Mouse (Mus musculus): ENCODE data around the gene Vwc2l.

Vwc2l gene

DNA sequence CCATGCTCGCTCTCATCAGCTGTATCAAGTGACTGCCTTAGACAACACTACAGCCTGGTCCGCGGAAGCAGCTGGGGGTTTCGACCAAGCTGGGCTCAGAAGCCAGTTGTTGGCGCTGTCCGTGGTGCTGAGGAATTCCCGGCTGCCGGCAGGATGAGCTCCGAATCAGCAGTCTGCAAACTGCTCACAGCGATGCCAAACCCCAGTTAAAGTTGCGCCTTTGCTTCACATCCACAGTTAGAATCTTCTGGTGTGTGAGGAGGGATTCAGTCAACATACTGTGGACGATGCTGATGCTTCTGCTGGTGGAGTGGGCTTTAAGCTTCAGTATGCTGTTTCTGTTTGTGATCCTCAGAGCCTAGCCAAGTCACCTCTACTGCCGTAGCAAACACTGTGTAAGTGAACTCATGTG, at the start of gene Vwc2l:
Gene Vwc2l, plus strand, starts transcription at position 61 of the 412 bp plus-strand sequence.
- DNase-seq (ENCODE audit: low spot score), result peak; percentile 7

DNA sequence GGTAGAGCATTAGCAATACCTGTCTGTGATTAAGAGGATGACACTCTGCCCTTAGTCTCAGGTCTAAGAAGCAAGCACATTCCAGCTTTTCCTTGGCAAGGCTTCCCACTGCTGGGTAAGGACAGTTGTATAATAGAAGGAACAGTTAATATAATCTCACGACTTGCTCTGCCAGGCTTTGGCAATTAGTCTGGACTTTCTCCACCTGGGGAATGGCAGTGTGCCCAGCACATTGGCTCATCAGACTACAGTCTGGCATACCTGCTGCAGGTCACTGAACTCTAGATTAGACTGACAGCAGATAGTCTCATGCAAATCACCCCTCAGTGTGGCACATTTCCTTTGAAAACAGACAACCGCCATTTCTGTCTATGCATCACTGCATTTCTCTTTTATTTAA, 33.0 kb upstream of the Vwc2l start:
- DNase-seq (ENCODE audit: low spot score), result no peak

DNA sequence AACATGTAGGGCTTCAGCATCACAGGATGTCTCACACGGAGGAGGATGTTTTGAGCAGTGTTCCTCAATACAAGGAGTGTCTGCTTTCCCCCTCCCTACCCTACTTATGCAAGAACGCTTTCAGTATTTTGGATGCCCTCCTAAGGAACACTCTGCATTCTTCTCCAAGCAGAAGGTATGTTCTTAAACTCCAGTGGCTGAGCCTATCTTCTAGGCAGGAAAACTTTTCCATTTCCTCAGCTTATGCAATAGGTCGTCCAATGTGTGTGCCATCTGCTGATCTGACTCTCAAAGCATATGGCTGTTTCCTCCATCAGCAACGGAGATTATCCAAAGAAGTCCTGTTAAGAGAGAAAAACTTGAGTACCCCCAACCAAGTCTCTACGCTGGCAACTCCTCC, 25.2 kb upstream of the Vwc2l start:
- DNase-seq (ENCODE audit: low spot score), result no peak

DNA sequence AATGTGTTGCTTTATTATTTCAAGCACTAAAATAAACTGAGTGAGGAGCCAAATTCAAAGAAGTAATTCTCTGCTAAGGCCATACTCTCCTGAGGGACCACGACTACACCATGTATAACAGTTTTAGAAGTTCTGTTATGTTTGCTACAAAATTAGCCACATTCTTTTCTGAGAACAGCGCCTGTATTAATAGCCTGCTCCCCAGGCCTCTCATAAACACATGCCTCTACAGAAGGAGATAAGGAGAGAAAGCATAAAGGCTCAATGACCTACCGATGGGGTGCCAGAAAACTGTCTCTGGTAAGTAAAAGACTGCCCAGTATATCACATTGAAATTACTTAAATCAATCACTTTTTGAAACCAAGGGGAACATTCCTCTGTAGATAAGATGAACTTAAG, 21.6 kb upstream of the Vwc2l start:
- DNase-seq (ENCODE audit: low spot score), result no peak

DNA sequence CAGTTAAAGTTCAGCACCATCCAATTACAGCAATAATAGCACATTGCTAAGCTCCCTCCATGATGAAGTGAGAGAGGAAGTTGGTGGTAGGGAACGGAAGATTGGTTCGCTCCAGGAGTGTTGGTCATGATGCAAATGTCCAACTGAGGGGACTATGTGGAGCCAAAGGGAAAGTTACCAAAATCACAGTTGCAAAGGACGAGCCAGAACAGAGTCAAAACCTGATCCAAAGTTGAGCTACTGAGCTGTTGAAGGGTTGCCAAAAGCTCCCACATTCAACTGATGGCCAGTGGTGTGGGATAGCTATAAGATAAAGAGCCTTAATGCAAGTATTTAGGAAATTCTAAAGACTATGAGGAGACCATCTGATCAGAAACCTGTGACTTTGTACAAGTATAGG, 19.7 kb upstream of the Vwc2l start:
- DNase-seq (ENCODE audit: low spot score), result no peak

DNA sequence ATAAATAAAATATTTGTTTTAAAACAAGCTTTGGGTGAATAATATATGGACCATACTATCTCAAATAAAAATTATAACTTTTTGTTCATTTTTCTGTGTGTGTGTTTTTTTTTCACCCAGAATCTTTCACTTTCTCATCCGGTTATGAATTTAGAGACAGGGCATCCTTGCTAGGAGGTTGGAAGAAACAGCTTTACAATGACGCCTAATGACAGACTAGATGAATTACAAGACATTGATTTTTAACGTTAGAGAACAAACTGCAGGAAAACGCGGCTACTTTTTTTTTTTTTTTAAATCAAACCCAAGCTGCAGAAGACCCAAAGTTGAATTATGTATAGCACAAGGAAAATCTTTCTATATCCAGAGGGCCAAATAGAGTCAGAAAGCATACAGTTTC, 470 bp upstream of the Vwc2l start:
- DNase-seq (ENCODE audit: low spot score), result no peak

DNA sequence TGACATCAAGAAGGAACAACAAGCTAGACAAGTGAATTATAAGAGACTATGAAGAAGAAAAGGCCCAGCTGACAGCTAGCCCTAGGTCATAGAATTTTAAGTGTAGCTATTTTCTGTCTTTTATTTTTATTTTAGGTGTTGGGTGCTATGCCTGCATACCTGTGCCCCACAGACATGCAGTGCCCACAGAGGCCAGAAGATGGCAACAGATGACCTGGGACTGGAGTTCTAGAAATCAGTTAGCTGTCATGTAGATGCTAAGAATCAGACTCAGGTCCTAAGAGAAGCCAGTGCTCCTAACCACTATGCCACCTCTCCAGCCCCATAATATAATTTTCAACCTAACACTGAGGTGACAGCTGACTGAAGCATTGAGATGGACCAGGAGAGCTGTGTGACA, 61.6 kb downstream of the Vwc2l start:
- no peak for DNase-seq (ENCODE audit: low spot score)

DNA sequence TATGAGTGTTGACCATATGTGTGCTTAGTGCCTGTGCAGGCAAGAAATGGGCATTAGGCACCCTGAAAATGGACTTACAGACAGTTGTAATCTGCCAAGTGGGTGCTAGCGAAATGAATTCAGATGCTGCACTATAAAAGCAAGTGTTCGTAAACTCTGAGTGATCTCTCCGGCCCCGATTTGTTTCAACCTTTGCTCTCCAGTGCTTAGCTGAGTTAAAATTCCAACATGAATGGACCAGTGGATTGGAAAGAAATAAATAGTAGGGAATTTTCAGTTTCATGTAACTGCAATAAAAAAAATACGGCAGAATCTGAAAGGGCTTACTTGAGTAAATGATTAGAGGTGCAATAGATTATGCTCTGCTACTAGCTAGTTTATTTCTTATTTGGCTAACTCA, 66.1 kb downstream of the Vwc2l start:
- DNase-seq (ENCODE audit: low spot score), result no peak

DNA sequence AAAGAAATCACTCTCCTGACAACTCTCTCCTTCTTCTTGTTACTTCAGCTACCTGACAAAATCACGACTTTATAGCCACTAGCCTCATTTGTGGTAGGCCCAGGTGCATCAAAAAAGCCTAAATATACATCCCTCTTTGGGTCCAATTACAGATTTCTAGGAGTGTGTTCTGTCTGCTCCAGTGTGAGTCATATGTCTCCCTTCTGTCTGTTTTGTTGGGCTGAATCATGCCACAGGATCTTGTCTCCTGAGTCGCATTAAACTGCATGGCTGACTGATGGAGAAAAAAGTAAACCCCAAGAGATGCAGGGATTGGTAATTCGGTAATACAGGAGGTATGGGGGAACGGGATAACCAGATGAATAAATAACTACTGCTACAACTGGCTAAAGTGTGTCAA, 69.6 kb downstream of the Vwc2l start:
- DNase-seq (ENCODE audit: low spot score), result no peak

DNA sequence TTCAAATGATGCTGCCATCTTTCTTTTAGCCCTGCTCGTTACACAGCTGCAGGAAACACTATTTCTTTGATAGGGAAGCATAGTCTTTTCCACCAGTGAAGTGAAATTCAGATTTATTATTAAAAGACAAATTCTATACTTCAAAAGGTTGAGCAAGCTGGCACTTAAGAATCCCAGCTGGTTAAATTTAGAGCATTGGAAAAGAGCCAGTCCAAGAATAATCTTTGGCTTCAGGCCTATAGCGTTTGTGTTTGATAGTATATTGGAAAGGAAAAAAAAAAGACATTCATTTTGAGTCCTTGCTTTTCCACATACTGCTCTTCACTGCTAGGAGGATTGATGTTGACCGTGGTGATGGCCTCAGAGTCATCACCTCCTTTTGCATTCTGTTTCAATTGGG, 77.9 kb downstream of the Vwc2l start:
- DNase-seq (ENCODE audit: low spot score), result no peak

DNA sequence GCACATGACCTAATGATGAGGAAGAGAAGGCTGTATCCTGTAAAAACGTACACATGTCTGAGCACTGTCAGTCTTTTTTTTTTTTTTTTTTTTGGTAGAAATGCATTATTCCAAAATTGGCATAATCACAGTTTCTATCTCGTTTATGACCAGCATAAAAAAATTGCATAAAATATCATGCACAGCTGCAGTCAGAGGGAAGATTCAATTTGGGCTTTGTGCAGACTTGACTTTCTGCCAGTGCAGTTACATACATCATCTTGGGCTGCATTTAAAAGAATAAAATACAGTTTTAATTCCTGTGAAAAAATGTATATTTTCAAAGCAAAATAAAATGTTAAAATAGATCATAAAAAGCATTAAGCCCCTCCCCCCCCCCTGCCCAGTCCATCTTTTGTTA, 97.6 kb downstream of the Vwc2l start:
- DNase-seq (ENCODE audit: low spot score), result no peak

DNA sequence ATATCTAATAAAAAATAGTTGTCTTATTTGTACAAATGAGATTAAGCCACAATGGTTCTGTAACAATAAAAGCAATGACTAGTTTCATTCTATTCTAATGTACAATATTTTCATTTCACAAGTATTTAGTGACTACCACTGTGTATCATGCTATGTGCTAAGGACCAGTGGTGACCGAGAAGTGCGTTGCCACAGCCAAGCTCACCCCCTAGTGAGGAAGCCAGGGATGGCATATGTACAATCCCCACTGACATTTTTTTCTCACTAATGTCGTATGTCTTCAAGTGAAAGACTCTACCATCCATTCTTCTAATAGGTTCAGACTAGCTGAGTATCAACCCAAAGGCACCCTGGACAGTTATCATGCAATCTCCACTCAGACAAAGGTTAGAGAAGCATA, 107.7 kb downstream of the Vwc2l start:
- DNase-seq (ENCODE audit: low spot score), result no peak

DNA sequence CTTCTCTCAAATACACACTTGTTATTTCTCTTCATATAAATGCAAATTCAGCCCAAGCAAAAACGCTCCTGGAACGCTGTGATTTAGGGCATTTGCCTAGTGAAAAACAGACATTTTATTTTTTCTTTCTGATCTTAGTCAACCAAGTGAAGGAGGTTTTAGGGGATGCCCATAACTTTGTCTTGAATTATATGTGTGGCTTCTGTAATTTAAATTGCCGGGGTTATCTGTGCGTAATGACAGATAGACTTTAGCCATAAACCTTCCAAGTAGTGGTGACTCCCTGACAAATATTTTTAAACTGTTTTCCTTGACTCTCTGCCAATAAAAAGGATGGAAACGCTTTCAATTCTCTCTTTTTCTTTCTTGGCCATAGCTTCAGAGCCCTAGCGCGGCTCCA, 116.7 kb downstream of the Vwc2l start:
- no peak for DNase-seq (ENCODE audit: low spot score)

DNA sequence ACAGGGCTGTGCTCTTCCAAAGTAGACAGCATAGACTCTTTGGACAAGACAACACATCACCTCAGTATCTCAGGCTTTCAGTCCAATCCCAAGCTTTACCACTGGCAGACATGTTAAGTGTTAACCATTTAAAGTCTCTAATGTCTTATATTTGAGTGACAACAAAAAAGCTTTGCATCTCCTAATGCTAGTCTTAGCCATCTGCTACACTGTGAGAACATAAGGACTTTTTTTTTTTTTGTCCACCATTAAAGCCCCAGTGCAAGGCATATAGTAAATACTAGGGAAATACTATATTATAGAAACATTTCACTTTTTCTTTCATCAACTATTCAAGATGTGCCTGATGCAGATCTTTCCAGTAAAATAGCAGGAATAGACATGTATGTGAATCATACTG, 119.8 kb downstream of the Vwc2l start:
- no peak for DNase-seq (ENCODE audit: low spot score)

DNA sequence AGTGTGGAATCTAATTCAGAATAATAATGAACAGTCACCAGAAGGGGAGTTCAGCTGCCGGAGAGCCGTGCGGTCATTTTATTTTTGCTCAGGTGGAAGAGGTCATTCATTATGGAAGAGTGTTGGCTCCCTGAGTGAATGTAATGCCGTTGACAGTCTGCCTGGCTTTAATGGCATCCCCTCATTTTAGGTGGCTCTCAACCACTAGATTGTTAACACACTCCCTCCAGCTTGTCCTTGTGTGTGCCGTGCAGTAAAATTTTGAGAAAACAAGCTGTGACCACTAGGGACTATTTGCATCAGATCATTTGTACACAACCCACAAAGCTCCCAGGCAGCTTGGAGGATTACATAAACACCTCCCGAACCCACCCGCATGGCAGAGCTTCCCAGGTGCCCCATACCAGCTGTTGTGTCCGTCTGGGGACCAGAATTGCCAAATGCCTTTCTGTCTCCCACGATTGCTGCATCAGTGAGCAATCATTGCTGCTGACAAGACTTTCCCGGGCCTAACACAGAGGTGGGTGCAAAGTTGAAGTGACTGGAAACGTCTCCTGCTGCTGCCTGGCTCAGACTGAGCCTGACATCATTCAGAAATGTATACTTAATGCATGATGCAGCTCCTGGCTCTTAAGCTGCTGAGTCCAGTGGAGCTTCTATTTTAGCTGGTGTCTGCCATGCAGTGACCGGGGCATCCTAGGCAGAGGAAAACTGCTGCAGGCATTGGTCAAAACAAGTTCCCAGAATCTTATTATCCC, 126.3 kb downstream of the Vwc2l start:
- no peak for DNase-seq (ENCODE audit: low spot score)

DNA sequence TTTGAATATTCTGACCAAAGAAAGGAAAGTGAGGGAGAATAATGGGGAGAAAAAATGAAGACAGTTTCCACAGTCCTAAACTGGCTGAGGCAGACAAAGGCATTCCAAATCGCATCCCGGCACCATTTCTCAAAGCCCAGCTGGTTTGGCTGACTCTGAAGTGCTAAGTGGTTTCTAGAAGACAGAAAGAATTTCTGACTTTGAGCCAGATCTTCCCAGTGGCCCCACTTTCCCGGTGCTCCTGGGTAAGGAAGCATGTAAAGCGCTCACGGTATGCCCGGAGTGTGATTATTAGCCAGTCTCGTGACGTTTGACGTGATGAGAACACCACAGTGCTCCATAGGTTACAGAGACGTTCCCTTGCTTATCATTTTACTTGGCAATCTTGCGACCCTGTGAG, 127.9 kb downstream of the Vwc2l start:
- no peak for DNase-seq (ENCODE audit: low spot score)

DNA sequence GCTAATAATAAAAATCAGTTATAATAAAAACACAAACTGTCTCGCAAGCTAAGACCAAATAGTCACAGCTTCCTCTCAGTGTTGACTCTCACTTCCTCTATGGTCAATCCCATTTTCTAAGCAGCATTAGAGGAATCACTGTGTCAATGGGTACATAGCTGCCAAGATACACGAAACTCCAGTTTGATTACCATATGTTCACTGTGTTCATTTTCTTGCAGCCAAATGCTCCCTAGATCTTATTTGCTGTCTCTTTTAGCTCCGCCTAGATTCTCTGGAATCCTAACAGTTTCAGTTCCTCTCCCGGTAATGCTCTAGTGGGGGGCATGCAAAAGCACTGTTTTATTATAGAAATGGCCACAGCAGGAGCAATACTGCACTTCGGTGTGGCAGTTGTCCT, 130.4 kb downstream of the Vwc2l start:
- no peak for DNase-seq (ENCODE audit: low spot score)

DNA sequence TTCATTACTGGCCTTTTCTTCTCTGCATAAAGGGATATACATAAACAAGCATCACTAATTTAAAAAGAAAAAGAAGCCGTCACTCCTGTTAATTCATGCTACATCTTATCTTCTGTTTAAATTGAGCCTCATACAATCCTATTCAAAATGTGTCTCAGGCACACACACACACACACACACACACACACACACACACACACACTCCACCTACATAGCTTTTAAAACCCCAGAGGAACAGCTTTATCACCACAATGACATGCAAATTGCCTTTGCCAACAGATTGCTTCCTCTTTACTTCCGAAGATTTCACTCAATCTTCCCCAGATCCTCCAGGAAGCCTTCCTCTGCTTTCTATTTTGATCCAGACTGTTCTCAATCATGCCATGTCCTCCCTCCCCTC, 136.2 kb downstream of the Vwc2l start:
- DNase-seq (ENCODE audit: low spot score), result no peak

DNA sequence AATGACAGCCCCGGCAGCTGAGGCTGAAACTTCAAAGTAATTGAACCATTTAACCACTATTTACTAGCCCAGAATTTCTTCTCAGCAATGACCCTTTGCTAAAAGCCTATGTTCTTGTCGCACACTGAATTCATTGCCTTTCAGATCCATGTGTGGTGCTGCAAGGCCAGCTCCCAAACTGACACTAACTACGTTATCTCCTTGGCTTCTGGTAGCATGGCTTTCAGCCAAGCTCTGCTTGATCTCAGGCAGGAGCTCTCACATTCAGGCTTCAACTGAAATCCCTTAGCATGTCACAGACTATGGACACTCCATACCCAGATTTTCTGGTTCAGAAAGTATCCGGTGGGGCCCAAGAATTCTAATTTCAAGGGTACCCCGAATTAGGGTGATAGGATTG, 140.6 kb downstream of the Vwc2l start:
- no peak for DNase-seq (ENCODE audit: low spot score)

DNA sequence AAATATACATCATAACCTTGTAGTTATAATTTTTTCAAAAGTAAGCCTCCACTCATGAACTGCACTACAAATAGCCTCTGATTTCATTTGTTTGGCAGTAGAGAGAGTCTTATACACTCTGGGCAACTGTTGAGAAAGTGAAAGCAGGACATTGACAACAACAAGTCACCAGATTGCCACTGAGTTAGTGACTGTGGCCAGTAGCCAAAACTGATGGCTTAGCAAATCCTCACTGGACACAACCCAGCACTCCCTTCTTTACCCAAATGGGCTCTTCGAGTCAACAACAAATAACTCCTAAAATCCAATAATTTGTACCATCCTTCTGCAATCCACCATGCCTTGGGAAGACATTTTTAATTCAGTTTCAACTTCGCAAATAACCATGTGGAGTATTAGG, 155.0 kb downstream of the Vwc2l start:
- DNase-seq (ENCODE audit: low spot score), result no peak

DNA sequence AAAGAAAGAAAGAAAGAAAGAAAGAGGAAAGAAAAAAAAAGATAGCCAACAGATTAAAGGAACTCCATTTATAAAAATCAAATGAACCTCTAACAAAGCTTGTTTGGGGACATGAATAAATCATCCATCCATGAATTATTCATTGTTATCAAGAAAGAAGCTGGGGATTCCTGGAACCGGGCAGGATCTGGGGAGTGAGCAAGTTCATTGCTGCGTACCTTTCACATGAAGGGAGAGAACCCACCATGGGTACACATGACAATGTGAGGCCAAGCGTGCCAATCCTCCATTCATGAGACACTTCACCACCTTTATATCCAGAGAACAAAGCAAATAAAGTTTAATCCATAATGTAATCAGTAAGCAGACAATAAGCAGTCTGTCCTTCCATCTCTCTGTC, 155.8 kb downstream of the Vwc2l start:
- no peak for DNase-seq (ENCODE audit: low spot score)

DNA sequence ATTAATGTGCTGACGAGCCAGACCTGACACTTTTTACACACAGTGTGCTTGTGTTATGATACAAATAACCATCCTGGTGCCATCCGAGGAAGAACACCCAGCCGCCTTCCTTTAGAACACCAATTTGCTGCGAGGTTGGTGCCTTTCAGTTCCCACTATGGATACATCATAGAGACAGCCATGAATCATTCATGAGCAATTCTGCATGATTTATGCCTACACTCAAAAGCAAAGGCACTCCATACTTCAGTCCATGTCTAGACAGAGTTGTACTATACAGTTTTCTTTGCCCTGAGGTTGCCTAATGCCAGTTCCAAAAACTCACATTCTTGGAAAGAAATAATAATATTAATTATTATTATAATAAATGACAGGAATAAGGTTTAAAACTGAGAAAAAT, 158.6 kb downstream of the Vwc2l start:
- DNase-seq (ENCODE audit: low spot score), result no peak

DNA sequence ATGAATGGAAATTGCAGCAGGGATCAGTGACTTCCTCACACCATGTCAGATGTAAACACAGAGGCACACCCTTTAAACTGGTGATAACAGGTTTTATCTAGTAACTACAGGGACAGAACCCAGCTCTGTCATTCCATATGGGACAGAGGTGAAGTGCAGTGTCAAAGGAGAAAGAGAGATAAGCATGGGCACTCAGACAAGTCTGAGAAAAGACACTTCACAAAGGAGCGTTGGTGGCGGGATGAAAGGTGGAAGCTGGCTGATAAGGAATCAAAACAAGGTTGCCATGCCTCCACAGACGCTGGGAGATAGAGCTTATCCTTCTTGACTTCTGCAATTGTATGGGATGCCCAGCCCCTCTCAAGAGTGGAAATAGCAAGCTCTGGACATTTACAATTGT, 176.8 kb downstream of the Vwc2l start:
- no peak for DNase-seq (ENCODE audit: low spot score)

DNA sequence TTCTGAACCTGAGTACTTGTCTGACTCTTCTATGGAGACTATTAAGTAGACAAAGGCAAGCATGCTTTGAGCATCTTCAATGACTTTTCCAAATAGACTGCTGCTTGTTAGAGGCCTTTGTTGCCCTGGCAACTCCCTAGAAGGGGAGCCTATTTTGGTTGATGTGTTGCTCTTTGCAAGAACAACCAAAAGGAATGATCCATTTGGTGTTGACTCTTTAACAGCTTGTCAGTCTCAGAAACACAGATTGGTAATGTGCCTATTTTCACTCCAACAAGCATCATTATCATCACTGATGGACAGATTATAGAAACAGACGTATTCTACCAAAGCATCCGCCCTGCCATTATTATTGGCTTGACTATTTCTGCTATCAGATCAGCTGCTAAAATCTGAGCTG, 181.9 kb downstream of the Vwc2l start:
- DNase-seq (ENCODE audit: low spot score), result no peak

DNA sequence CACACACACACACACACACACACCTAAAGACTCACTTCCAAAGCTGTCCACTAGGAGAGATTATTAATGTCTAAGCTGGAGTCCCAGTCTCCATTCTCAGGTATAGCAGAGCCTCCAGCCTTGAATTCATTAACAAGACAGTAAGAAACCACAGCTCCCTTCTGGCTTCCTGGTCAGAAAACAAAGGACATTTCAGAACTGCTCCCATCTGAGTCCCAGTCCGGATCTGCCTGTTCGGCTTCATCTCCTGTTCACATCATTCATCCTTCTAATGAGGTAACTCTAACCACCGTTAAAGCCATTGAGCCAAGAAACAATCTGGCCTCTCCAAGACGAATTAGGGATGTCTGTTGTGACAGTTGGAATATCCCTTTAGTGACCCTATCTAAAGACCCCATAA, 185.7 kb downstream of the Vwc2l start:
- no peak for DNase-seq (ENCODE audit: low spot score)

All from left cerebral cortex, adult 11 months (tissue).